Mouse (Mus musculus) adrenal gland, postnatal 10 days (tissue): ENCODE data around the gene Zmynd19. TPM values are rescaled to one million over a fixed set of nuclear protein-coding genes. Genes with fewer than 3 reads are reported as not detected.

Experiments used
- microRNA-seq: library from miRNA; unstranded; fragments of <30 nt; microRNA quantifications from one replicate; pipeline ENCODE4 v1.2.0, GENCODE M21; 2021
- total RNA-seq, 2 experiments: library from RNA; stranded (reverse); gene quantifications; 2 replicates each; pipeline ENCODE4 v1.2.3; 2021

The Zmynd19 gene
- total RNA-seq, 2 experiments from 2014 or later: 24.6 to 28.0 TPM

Small RNA genes within 50 kb of the gene (microRNA-seq; reads per million reads assigned to microRNA genes)
- not detected for gene Gm22875

Other genes starting within 250 kb of the Zmynd19 start
- 1 to 10 TPM; 2.1 to 5.8 TPM for gene Cacna1b, start 186.6 kb upstream of the Zmynd19 start, total RNA-seq
- gene Ehmt1, start 30.2 kb upstream of the Zmynd19 start, total RNA-seq: 10 to 100 TPM; 54.1 to 75.4 TPM
- 10 to 100 TPM; 14.2 to 25.4 TPM for gene Arrdc1, start 14.5 kb upstream of the Zmynd19 start, total RNA-seq
- gene Dph7, start 12.6 kb downstream of the Zmynd19 start, total RNA-seq: 10 to 100 TPM in 1 of 2 experiments, 1 to 10 TPM in 1; 10.0 to 16.0 TPM
- gene Mrpl41, start 25.3 kb downstream of the Zmynd19 start, total RNA-seq: 100 to 1,000 TPM in 1 of 2 experiments, 10 to 100 TPM in 1; 95.2 to 101 TPM
- gene Pnpla7, start 26.2 kb downstream of the Zmynd19 start, total RNA-seq: 10 to 100 TPM; 37.4 to 43.1 TPM
- 10 to 100 TPM; 53.4 to 68.3 TPM for gene Nsmf, start 104.6 kb downstream of the Zmynd19 start, total RNA-seq
- gene Entpd8, start 130.5 kb downstream of the Zmynd19 start, total RNA-seq: 1 to 10 TPM; 7.0 to 9.7 TPM
- not detected for gene Noxa1, start 145.4 kb downstream of the Zmynd19 start, total RNA-seq
- 10 to 100 TPM; 15.1 to 15.5 TPM for gene Nrarp, start 231.0 kb downstream of the Zmynd19 start, total RNA-seq
- 10 to 100 TPM; 13.9 to 19.5 TPM for gene Tor4a, start 247.1 kb downstream of the Zmynd19 start, total RNA-seq